Mouse (Mus musculus): Measurements from ENCODE around the gene Usp42. TPM values are rescaled to one million over a fixed set of nuclear protein-coding genes. Genes with fewer than 3 reads are reported as not detected.

Gene Usp42
- polyA plus RNA-seq, 1 experiment = 7.2 TPM

GRCm38 (mm10) chr5:143679654-143680053, 52.4 kb downstream of the Usp42 start:
- 34% methylated on average over 6 of the region's 6 CpGs for WGBS

DNA sequence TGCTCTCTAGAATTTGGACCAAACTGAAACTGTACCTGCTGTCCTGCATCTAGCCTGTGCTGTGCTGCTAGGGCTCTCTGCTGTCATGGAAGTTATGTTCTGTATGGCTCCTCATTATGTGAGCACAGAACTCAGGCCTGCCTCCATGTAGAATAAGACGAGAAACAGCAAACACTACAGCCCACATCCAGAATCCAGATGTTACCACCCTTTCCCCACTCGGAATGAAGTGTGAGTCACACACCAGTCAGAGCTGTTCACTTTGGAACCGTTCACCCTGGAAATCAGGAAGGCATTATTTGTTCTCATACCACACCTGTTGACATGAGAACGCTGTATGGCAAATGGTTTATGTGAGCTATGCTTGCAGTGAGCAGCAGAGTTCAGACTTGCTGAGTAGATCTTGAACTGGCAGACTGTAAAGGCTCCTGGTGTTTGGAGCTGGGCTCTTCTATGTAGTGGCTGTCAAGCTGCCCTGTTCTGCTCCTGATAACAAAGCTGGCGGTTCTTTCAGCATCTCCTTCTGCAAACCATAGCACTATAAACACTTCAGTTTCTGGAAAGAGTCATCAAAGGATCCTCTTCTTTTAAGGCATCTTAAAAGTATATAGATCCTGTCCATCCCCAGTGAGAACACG, 53.3 kb downstream of the Usp42 start:
- WGBS = 75% methylated on average over 6 of the region's 6 CpGs
- DNase-seq (ENCODE audit: low read depth in 1 of 2, low spot score in 2 of 2) = no peak

More at GRCm38 (mm10) chr5:143679654-143680053, 52.4 kb downstream of the Usp42 start:
- no peaks in the 10 kb centered on the region for H3K27me3 ChIP-seq (ENCODE audit: control insufficient read depth, insufficient read depth, low read length)
- TF ChIP-seq CTCF (IDR thresholded peaks at IDR 0.05; ENCODE audit: extremely low read depth, insufficient read depth, insufficient read length, insufficient replicate concordance) (no peak), POLR2A (IDR thresholded peaks at IDR 0.05; ENCODE audit: low read depth, low read length) (no peak)
- H3K36me3 ChIP-seq (ENCODE audit: control insufficient read depth, insufficient read depth, low read length) = no peaks in the 10 kb centered on the region
- no peak overlapping the region for H3K4me3 ChIP-seq (ENCODE audit: extremely low read depth, insufficient read depth, insufficient read length)
- H3K4me1 ChIP-seq (ENCODE audit: control insufficient read depth, insufficient read depth, insufficient read length) = peaks cover 3% of the 10 kb centered on the region
- DNase-seq (ENCODE audit: low read depth in 1 of 2, low spot score in 2 of 2) = no peak
- no peak overlapping the region for H3K27ac ChIP-seq (ENCODE audit: insufficient read depth, low read length)

GRCm38 (mm10) chr5:143677363-143677762, 54.7 kb downstream of the Usp42 start:
- 89% methylated on average over 4 of the region's 4 CpGs for WGBS
- DNase-seq (ENCODE audit: low read depth in 1 of 2, low spot score in 2 of 2) = no peak
- no peaks in the 10 kb centered on the region for H3K36me3 ChIP-seq (ENCODE audit: control insufficient read depth, insufficient read depth, low read length)
- TF ChIP-seq POLR2A (IDR thresholded peaks at IDR 0.05; ENCODE audit: low read depth, low read length) (no peak), CTCF (IDR thresholded peaks at IDR 0.05; ENCODE audit: extremely low read depth, insufficient read depth, insufficient read length, insufficient replicate concordance) (no peak)
- no peak overlapping the region for H3K27ac ChIP-seq (ENCODE audit: insufficient read depth, low read length)
- H3K27me3 ChIP-seq (ENCODE audit: control insufficient read depth, insufficient read depth, low read length) = no peaks in the 10 kb centered on the region
- H3K4me1 ChIP-seq (ENCODE audit: control insufficient read depth, insufficient read depth, insufficient read length) = peaks cover 3% of the 10 kb centered on the region
- no peak overlapping the region for H3K4me3 ChIP-seq (ENCODE audit: extremely low read depth, insufficient read depth, insufficient read length)

More for the DNA sequence above, 53.3 kb downstream of the Usp42 start:
- TF ChIP-seq POLR2A (IDR thresholded peaks at IDR 0.05; ENCODE audit: low read depth, low read length) (no peak), CTCF (IDR thresholded peaks at IDR 0.05; ENCODE audit: extremely low read depth, insufficient read depth, insufficient read length, insufficient replicate concordance) (no peak)
- no peak overlapping the region for H3K27ac ChIP-seq (ENCODE audit: insufficient read depth, low read length)
- H3K36me3 ChIP-seq (ENCODE audit: control insufficient read depth, insufficient read depth, low read length) = no peaks in the 10 kb centered on the region
- no peaks in the 10 kb centered on the region for H3K27me3 ChIP-seq (ENCODE audit: control insufficient read depth, insufficient read depth, low read length)
- peaks cover 3% of the 10 kb centered on the region for H3K4me1 ChIP-seq (ENCODE audit: control insufficient read depth, insufficient read depth, insufficient read length)
- H3K4me3 ChIP-seq (ENCODE audit: extremely low read depth, insufficient read depth, insufficient read length) = no peak overlapping the region

- Histone ChIP-seq H3K4me1 (ENCODE audit: control insufficient read depth, insufficient read depth, insufficient read length) (peaks cover 3% of the 10 kb centered on the region), H3K27ac (ENCODE audit: insufficient read depth, low read length) (no peak overlapping the region), H3K4me3 (ENCODE audit: extremely low read depth, insufficient read depth, insufficient read length) (no peak overlapping the region), H3K27me3 (ENCODE audit: control insufficient read depth, insufficient read depth, low read length) (no peaks in the 10 kb centered on the region), H3K36me3 (ENCODE audit: control insufficient read depth, insufficient read depth, low read length) (no peaks in the 10 kb centered on the region)
- no peak for TF ChIP-seq POLR2A (IDR thresholded peaks at IDR 0.05; ENCODE audit: low read depth, low read length)
- TF ChIP-seq CTCF (IDR thresholded peaks at IDR 0.05; ENCODE audit: extremely low read depth, insufficient read depth, insufficient read length, insufficient replicate concordance) = no peak
- 86% methylated on average over 5 of the region's 5 CpGs for WGBS
- no peak for DNase-seq (ENCODE audit: low read depth in 1 of 2, low spot score in 2 of 2)
Observed at GRCm38 (mm10) chr5:143676218-143676985, 55.7 kb downstream of the Usp42 start.

DNA sequence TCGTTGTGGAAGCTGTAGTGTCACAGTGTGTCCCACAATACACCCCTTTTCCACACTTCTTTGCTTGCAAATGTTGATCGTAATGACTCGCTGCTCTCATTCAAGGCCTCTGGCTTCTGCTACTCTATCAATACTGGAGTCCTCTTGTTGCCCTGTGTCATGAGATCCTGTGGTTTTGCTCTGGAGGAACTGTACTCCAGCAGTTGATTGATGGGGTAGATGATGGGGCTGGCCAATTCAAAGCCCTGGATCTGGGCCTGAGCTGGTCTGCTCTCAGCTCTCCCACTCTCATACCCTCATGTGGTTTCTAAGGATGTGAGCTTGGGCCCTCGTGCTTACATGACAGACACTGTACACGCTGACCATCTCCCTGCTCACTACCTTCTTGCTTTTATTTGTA, 57.5 kb downstream of the Usp42 start:
- WGBS = 36% methylated on average over 5 of the region's 5 CpGs
- Histone ChIP-seq H3K4me1 (ENCODE audit: control insufficient read depth, insufficient read depth, insufficient read length) (no peaks in the 10 kb centered on the region; the same call in 1 of the 2 replicates), H3K27me3 (ENCODE audit: control insufficient read depth, insufficient read depth, low read length) (no peaks in the 10 kb centered on the region), H3K36me3 (ENCODE audit: control insufficient read depth, insufficient read depth, low read length) (no peaks in the 10 kb centered on the region), H3K4me3 (ENCODE audit: extremely low read depth, insufficient read depth, insufficient read length) (no peak overlapping the region), H3K27ac (ENCODE audit: insufficient read depth, low read length) (no peak overlapping the region)
- TF ChIP-seq CTCF (IDR thresholded peaks at IDR 0.05; ENCODE audit: extremely low read depth, insufficient read depth, insufficient read length, insufficient replicate concordance) = no peak
- TF ChIP-seq POLR2A (IDR thresholded peaks at IDR 0.05; ENCODE audit: low read depth, low read length) = no peak
- DNase-seq (ENCODE audit: low read depth in 1 of 2, low spot score in 2 of 2) = no peak

GRCm38 (mm10) chr5:143670740-143671415, 61.2 kb downstream of the Usp42 start:
- H3K36me3 ChIP-seq (ENCODE audit: control insufficient read depth, insufficient read depth, low read length) = no peaks in the 10 kb centered on the region
- no peak overlapping the region for H3K4me3 ChIP-seq (ENCODE audit: extremely low read depth, insufficient read depth, insufficient read length)
- H3K27me3 ChIP-seq (ENCODE audit: control insufficient read depth, insufficient read depth, low read length) = no peaks in the 10 kb centered on the region
- no peaks in the 10 kb centered on the region for H3K4me1 ChIP-seq (ENCODE audit: control insufficient read depth, insufficient read depth, insufficient read length)
- TF ChIP-seq CTCF (IDR thresholded peaks at IDR 0.05; ENCODE audit: extremely low read depth, insufficient read depth, insufficient read length, insufficient replicate concordance) (no peak), POLR2A (IDR thresholded peaks at IDR 0.05; ENCODE audit: low read depth, low read length) (no peak)
- 92% methylated on average over 6 of the region's 6 CpGs for WGBS
- no peak overlapping the region for H3K27ac ChIP-seq (ENCODE audit: insufficient read depth, low read length)
- no peak for DNase-seq (ENCODE audit: low read depth in 1 of 2, low spot score in 2 of 2)

All from spleen, adult 2 months (tissue).